8 mouse cellular contexts compared by ENCODE assay signal in genomic region chr11:59162443-59163254, GRCm38 (mm10). TPM values are rescaled to one million over a fixed set of nuclear protein-coding genes. Genes with fewer than 3 reads are reported as not detected.
DNase-seq lines count a peak whose midpoint lies in the region; ATAC-seq and TF ChIP-seq lines count a peak whose summit lies in the region.

No protein-coding gene starts in this region.

- peak overlapping the region; percentile 55 for H3K9ac ChIP-seq in hindbrain, embryonic 14.5 days
- H3K9ac ChIP-seq in midbrain, embryonic 16.5 days (ENCODE audit: low read depth, low read length): peak overlapping the region; percentile 66

- peak overlapping the region; percentile 99 for H3K27ac ChIP-seq in layer of hippocampus, adult 2 months
- H3K27ac ChIP-seq in hindbrain, embryonic 14.5 days: peak overlapping the region; percentile 99
- peak overlapping the region; percentile 100 for H3K27ac ChIP-seq in midbrain, embryonic 16.5 days (ENCODE audit: low read length)

- peak in 1 of 2 experiments; percentile 8 for DNase-seq in layer of hippocampus, adult 2 months (ENCODE audit: low spot score in 2 of 2)
- DNase-seq in layer of hippocampus, adult 18-20 months (ENCODE audit: low spot score in 2 of 2): no peak
- DNase-seq in hindbrain, embryonic 14.5 days (ENCODE audit: low spot score): peak; percentile 33
- DNase-seq in ovary, postnatal 10 days (ENCODE audit: low spot score): no peak
- DNase-seq in kidney, postnatal 25 days: no peak

- 60% methylated on average over 9 of the region's 9 CpGs for WGBS in hindbrain, embryonic 14.5 days
- 56% methylated on average over 9 of the region's 9 CpGs for WGBS in midbrain, embryonic 16.5 days

- H3K4me3 ChIP-seq in layer of hippocampus, adult 2 months: peak overlapping the region; percentile 56
- peak overlapping the region; percentile 58 for H3K4me3 ChIP-seq in hindbrain, embryonic 14.5 days (replicated peaks; ENCODE audit: low read length)
- H3K4me3 ChIP-seq in midbrain, embryonic 16.5 days (ENCODE audit: low read depth, low read length): peak overlapping the region; percentile 82

- H3K4me2 ChIP-seq in hindbrain, embryonic 14.5 days (replicated peaks): peak overlapping the region; percentile 73
- peak overlapping the region; percentile 85 for H3K4me2 ChIP-seq in midbrain, embryonic 16.5 days (ENCODE audit: low read length)

- H3K4me1 ChIP-seq in hindbrain, embryonic 14.5 days (replicated peaks; ENCODE audit: control insufficient read depth, insufficient read depth, low read length): peaks cover 16% of the 10 kb centered on the region
- peaks cover 14% of the 10 kb centered on the region for H3K4me1 ChIP-seq in midbrain, embryonic 16.5 days (ENCODE audit: control insufficient read depth, insufficient read depth, low read length)

- H3K36me3 ChIP-seq in hindbrain, embryonic 14.5 days (replicated peaks; ENCODE audit: control insufficient read depth, insufficient read depth): peaks cover 17% of the 10 kb centered on the region
- no peaks in the 10 kb centered on the region; the same call in 1 of the 2 replicates for H3K36me3 ChIP-seq in midbrain, embryonic 16.5 days (ENCODE audit: control insufficient read depth, insufficient read depth, low read length)

- no peak for TF ChIP-seq CTCF in layer of hippocampus, adult 2 months (conservative IDR thresholded peaks at IDR 0.05)

- H3K27me3 ChIP-seq in hindbrain, embryonic 14.5 days (ENCODE audit: control insufficient read depth, insufficient read depth, low read length): no peaks in the 10 kb centered on the region
- H3K27me3 ChIP-seq in midbrain, embryonic 16.5 days (ENCODE audit: control insufficient read depth, insufficient read depth, low read depth, low read length): no peaks in the 10 kb centered on the region; the same call in 1 of the 2 replicates

- H3K9me3 ChIP-seq in hindbrain, embryonic 14.5 days (ENCODE audit: control insufficient read depth, low read length): no peaks in the 10 kb centered on the region
- no peaks in the 10 kb centered on the region for H3K9me3 ChIP-seq in midbrain, embryonic 16.5 days (replicated peaks; ENCODE audit: control insufficient read depth, low read length, poor library complexity, severe bottlenecking)

- peak; percentile 4; the same call in 1 of the 2 replicates for ATAC-seq in common myeloid progenitor, adult 5-6 weeks (replicated peaks; ENCODE audit: low read depth, poor library complexity, severe bottlenecking)
- no peak; the same call in 1 of the 2 replicates for ATAC-seq in hindbrain, embryonic 14.5 days (ENCODE audit: low FRiP score)
- ATAC-seq in midbrain, embryonic 16.5 days: peak; percentile 0
- no peak for ATAC-seq in cerebellum, adult (ENCODE audit: insufficient number of reproducible peaks, low FRiP score, low TSS enrichment)

RNA-seq across cellular contexts. Expression of gene Iba57, which starts 0.9 kb away (rescaled TPM):
- 1 to 10 TPM; 7.8 to 8.7 TPM for total RNA-seq in layer of hippocampus, adult 2 months (2021)
- 1 to 10 TPM; 6.7 TPM for total RNA-seq in layer of hippocampus, adult 18-20 months (2021)
- total RNA-seq in common myeloid progenitor, adult 5-6 weeks (2017): 3.3 and 6.1 TPM in 2 replicates
- polyA plus RNA-seq in hindbrain, embryonic 14.5 days (2014; fragmentation: Nextera tagmentation; extraction: Ambion mirVana): 3.4 and 3.7 TPM in 2 replicates
- polyA plus RNA-seq in midbrain, embryonic 16.5 days (2015; fragmentation: Nextera tagmentation; extraction: Ambion mirVana): 7.3 and 7.6 TPM in 2 replicates

RNA-seq across cellular contexts. Expression of gene Gjc2, which starts 20.4 kb away (rescaled TPM):
- 10 to 100 TPM; 10.2 to 10.8 TPM for total RNA-seq in layer of hippocampus, adult 2 months (2021)
- total RNA-seq in layer of hippocampus, adult 18-20 months (2021): 10 to 100 TPM; 11.9 to 13.6 TPM
- not detected in 2 replicates for total RNA-seq in common myeloid progenitor, adult 5-6 weeks (2017)
- polyA plus RNA-seq in hindbrain, embryonic 14.5 days (2014; fragmentation: Nextera tagmentation; extraction: Ambion mirVana): 0.12 and 0.35 TPM in 2 replicates
- polyA plus RNA-seq in midbrain, embryonic 16.5 days (2015; fragmentation: Nextera tagmentation; extraction: Ambion mirVana): 0.21 and 0.30 TPM in 2 replicates

RNA-seq across cellular contexts. Expression of gene Obscn, which starts 26.4 kb away (rescaled TPM):
- total RNA-seq in layer of hippocampus, adult 2 months (2021): 1 to 10 TPM; 1.2 to 1.5 TPM
- total RNA-seq in layer of hippocampus, adult 18-20 months (2021): 1 to 10 TPM in 1 of 2 experiments, under 1 TPM in 1; 0.91 to 1.7 TPM
- 0.19 TPM in 1 of 2 replicates, not detected in the other for total RNA-seq in common myeloid progenitor, adult 5-6 weeks (2017)
- polyA plus RNA-seq in hindbrain, embryonic 14.5 days (2014; fragmentation: Nextera tagmentation; extraction: Ambion mirVana): 0.63 and 0.71 TPM in 2 replicates
- 0.29 and 0.36 TPM in 2 replicates for polyA plus RNA-seq in midbrain, embryonic 16.5 days (2015; fragmentation: Nextera tagmentation; extraction: Ambion mirVana)

RNA-seq across cellular contexts. Expression of gene Guk1, which starts 29.4 kb away (rescaled TPM):
- 100 to 1,000 TPM; 134 to 136 TPM for total RNA-seq in layer of hippocampus, adult 2 months (2021)
- total RNA-seq in layer of hippocampus, adult 18-20 months (2021): 100 to 1,000 TPM; 148 to 152 TPM
- 26.8 and 36.6 TPM in 2 replicates for total RNA-seq in common myeloid progenitor, adult 5-6 weeks (2017)
- polyA plus RNA-seq in hindbrain, embryonic 14.5 days (2014; fragmentation: Nextera tagmentation; extraction: Ambion mirVana): 248 and 249 TPM in 2 replicates
- 242 and 261 TPM in 2 replicates for polyA plus RNA-seq in midbrain, embryonic 16.5 days (2015; fragmentation: Nextera tagmentation; extraction: Ambion mirVana)

RNA-seq across cellular contexts. Expression of gene Mrpl55, which starts 39.6 kb away (rescaled TPM):
- 10 to 100 TPM; 37.3 to 39.3 TPM for total RNA-seq in layer of hippocampus, adult 2 months (2021)
- 10 to 100 TPM; 35.9 to 42.8 TPM for total RNA-seq in layer of hippocampus, adult 18-20 months (2021)
- 49.7 and 68.8 TPM in 2 replicates for total RNA-seq in common myeloid progenitor, adult 5-6 weeks (2017)
- polyA plus RNA-seq in hindbrain, embryonic 14.5 days (2014; fragmentation: Nextera tagmentation; extraction: Ambion mirVana): 88.2 and 98.7 TPM in 2 replicates
- polyA plus RNA-seq in midbrain, embryonic 16.5 days (2015; fragmentation: Nextera tagmentation; extraction: Ambion mirVana): 80.3 and 91.1 TPM in 2 replicates

Comparison
In these comparisons a context has a peak if more than half of its experiments do, and no peak if none do; other contexts are left out.
1. ATAC-seq: peak in common myeloid progenitor, adult 5-6 weeks (single experiment) and midbrain, embryonic 16.5 days (single experiment); none in hindbrain, embryonic 14.5 days (single experiment) and cerebellum, adult (single experiment).
2. RNA of gene Gjc2, which starts 20.4 kb away (total RNA-seq): 11.9 to 13.6 TPM in layer of hippocampus, adult 18-20 months and 10.2 to 10.8 TPM in layer of hippocampus, adult 2 months; not detected in common myeloid progenitor, adult 5-6 weeks; every median in the first group is over 10 times any median in the second.
3. Peak in every context shown above with its lines, with median percentiles within 50 percentile points of each other: H3K27ac ChIP-seq and H3K4me3 ChIP-seq.